Mouse (Mus musculus): ENCODE measurements around the gene Daam1.

DNA sequence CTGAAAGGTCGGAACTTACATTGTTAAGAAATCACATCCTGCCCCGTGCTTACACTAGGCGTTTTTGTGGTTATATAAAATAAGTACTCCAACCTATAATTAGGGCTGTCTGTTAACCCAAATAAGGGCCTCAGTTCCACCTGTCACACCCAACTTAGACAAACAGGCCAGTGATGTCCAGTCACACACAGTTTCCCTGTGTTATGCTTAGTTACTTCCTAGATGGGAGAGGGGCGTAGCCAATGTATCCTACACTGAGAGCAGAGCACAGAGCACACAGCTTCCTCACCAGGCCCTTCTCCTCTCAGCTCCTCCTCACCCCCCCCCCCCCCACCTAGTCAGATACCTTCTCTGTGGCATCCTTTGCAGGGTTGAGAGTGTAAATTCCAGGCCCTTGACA lies 41.5 kb downstream of the Daam1 start:
- TF ChIP-seq CTCF (IDR thresholded peaks at IDR 0.05; ENCODE audit: low read depth) (no peak), EP300 (IDR thresholded peaks at IDR 0.05; ENCODE audit: low read depth) (no peak)

All from liver, embryonic 14.5 days (tissue).